Mouse (Mus musculus) cerebellum, adult 2 months (tissue): ENCODE results near the gene Chrm1.

Experiments used
- CTCF ChIP-seq: fragments of 200-500 bp; IDR thresholded peaks from 2 replicates; pipeline ENCODE4 v1.5.1; 2011; ENCODE audit warnings: low read depth, mild to moderate bottlenecking, control low read depth, low read length, moderate library complexity, borderline replicate concordance; ENCODE audit not compliant: insufficient read depth
- POLR2A ChIP-seq: fragments of 200-500 bp; IDR thresholded peaks from 2 replicates; pipeline ENCODE4 v1.6.1; 2011; ENCODE audit warnings: low read length, control low read depth, borderline replicate concordance; ENCODE audit not compliant: insufficient read depth

DNA sequence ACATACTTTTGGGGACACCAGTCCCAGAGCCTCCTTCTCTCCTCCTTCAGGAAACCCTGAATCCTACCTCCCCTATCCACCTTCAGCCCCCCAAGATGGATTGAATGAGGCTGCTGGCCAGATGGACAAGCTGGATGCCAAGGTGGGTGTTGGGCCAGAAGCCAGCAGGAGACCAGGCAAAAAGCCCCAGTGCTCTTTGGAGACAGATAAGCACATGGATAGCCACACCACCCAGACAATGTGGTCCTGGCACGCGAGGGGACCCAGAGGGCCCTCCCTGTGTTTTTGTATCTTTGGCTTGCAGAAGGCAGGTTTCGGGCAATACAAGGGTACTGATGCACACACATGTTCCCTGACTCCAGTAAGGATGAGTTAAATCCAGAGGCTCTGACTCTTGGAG, 1.3 kb downstream of the Chrm1 start:
- no peak for TF ChIP-seq POLR2A
- no peak for TF ChIP-seq CTCF
